Mouse (Mus musculus): ENCODE data around the gene Hoxd10. TPM values are rescaled to one million over a fixed set of nuclear protein-coding genes. Genes with fewer than 3 reads are reported as not detected.
A peak's percentile ranks its signal among the peaks of the same experiment; 100 is the strongest.

Gene Hoxd10
- total and polyA plus RNA-seq, 3 experiments, result not detected

DNA sequence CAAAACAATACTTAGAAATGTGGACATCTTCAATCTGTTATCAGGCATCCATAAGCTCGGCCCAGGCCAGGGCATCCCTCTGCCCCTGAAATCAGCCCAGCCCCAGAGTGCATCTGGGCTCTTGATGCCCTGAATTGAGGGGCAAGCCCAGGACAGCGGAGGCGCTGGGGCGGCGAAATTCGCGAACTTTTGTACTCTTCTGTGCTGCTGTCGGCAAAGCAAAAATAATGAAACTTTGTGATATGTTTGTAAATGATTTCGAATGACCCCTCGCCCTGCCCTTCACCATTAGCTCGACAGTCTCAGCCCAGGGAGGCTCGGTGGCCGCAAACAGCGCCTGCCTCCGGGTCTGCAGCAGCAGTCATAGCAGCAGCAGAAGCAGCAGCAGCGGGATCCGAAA, 33.4 kb downstream of the Hoxd10 start:
- no peaks in the 10 kb centered on the region for H3K27me3 ChIP-seq (replicated peaks)
- TF ChIP-seq TCF12 (IDR thresholded peaks at IDR 0.05; ENCODE audit: low read depth, low read length) (no peak), SMC3 (IDR thresholded peaks at IDR 0.05; ENCODE audit: low read depth, low read length) (no peak), MAX (IDR thresholded peaks at IDR 0.05; ENCODE audit: low read length) (no peak), EP300 (IDR thresholded peaks at IDR 0.05; ENCODE audit: low read length) (no peak), POLR2A (IDR thresholded peaks at IDR 0.05; ENCODE audit: low read depth, low read length) (no peak), ZNF384 (IDR thresholded peaks at IDR 0.05; ENCODE audit: low read depth, low read length) (no peak), CHD2 (IDR thresholded peaks at IDR 0.05; ENCODE audit: low read length) (no peak), POLR2AphosphoS2 (IDR thresholded peaks at IDR 0.05; ENCODE audit: low read depth, low read length) (no peak), PAX5 (IDR thresholded peaks at IDR 0.05; ENCODE audit: low read length) (no peak), NELFE (IDR thresholded peaks at IDR 0.05; ENCODE audit: low read depth, low read length) (no peak), UBTF (IDR thresholded peaks at IDR 0.05; ENCODE audit: low read depth, low read length) (no peak), RCOR1 (conservative IDR thresholded peaks at IDR 0.05; ENCODE audit: low read depth, low read length) (no peak), MAFK (IDR thresholded peaks at IDR 0.05; ENCODE audit: insufficient replicate concordance, low read length) (no peak)
- peak overlapping the region; percentile 56; the same call in 1 of the 2 replicates for H3K27ac ChIP-seq (ENCODE audit: insufficient read depth, low read depth)
- H3K79me2 ChIP-seq (replicated peaks; ENCODE audit: control insufficient read depth, extremely low read depth, insufficient read depth, poor library complexity, severe bottlenecking), result peaks cover 60% of the 10 kb centered on the region
- dilution Hi-C loops (cut with MboI; ENCODE audit: extremely low pct_ligation_motif_present, extremely low pct_unique_long_range_greater_than_20kb, low sequenced_read_pairs) (no loop called here), in situ Hi-C loops (cut with MboI; ENCODE audit: low pct_ligation_motif_present, low pct_unique_long_range_greater_than_20kb, low sequenced_read_pairs) (loop anchor here (10.0 kb wide), 1 partner anchor 330 kb away; no protein-coding TSS in a partner anchor)
- peaks cover 10 to 55% of the 10 kb centered on the region in 2 experiments for H3K4me1 ChIP-seq (ENCODE audit: control insufficient read depth in 1 of 2, insufficient read depth in 2 of 2)
- peaks cover 6% of the 10 kb centered on the region for H3K9me3 ChIP-seq (replicated peaks; ENCODE audit: low read length)
- no peak for DNase-seq (ENCODE audit: extremely low read depth)
- peaks cover 28 to 32% of the 10 kb centered on the region in 2 experiments for H3K36me3 ChIP-seq (replicated peaks in 1 of 2; ENCODE audit: control insufficient read depth in 1 of 2, insufficient read depth in 1 of 2, low read length in 1 of 2)
- peak overlapping the region; percentile 86; the same call in 1 of the 2 replicates for H3K4me2 ChIP-seq (ENCODE audit: insufficient read depth, low read depth, poor library complexity, severe bottlenecking)
- H3K4me3 ChIP-seq (replicated peaks in 1 of 3; ENCODE audit: low read depth in 2 of 3, low read length in 2 of 3, poor library complexity in 1 of 3), result peak overlapping the region; percentile 61 to 96 (median 66)
- peak overlapping the region; percentile 71 for H3K9ac ChIP-seq (ENCODE audit: insufficient read depth, low read depth)

DNA sequence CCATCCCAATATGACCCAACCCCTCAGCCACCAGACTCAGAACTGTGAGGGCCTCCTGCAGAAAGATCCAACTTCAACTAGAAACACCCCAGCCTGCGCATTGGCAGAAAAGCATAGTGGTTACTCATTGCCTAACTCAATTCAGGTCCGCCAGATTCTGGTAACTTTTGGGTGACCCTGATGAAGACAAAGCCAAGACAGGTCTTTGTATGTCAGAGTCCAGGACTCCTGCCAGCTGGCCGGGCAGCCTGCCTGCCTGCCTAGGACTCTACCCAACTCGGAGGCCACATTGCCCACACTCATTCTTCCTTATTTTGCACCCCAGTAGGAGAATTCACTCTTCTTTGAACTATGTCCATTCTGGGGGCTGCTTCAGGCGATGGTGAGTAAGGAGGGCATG, 34.8 kb downstream of the Hoxd10 start, which contains the start of gene Gm28230:
Gene Gm28230, plus strand, starts transcription at position 178 of the 400 bp plus-strand sequence.
- Histone ChIP-seq H3K27me3 (replicated peaks) (no peaks in the 10 kb centered on the region), H3K27ac (ENCODE audit: insufficient read depth, low read depth) (no peak within 1 kb of the TSS), H3K36me3 (replicated peaks in 1 of 2; ENCODE audit: control insufficient read depth in 1 of 2, insufficient read depth in 1 of 2, low read length in 1 of 2) (peaks cover 28 to 32% of the 10 kb centered on the region in 2 experiments), H3K79me2 (replicated peaks; ENCODE audit: control insufficient read depth, extremely low read depth, insufficient read depth, poor library complexity, severe bottlenecking) (peaks cover 65% of the 10 kb centered on the region), H3K9ac (ENCODE audit: insufficient read depth, low read depth) (peak within 1 kb of the TSS; percentile 71), H3K9me3 (replicated peaks; ENCODE audit: low read length) (peaks cover 6% of the 10 kb centered on the region), H3K4me2 (ENCODE audit: insufficient read depth, low read depth, poor library complexity, severe bottlenecking) (peak within 1 kb of the TSS; percentile 86), H3K4me3 (replicated peaks in 1 of 3; ENCODE audit: low read depth in 2 of 3, low read length in 2 of 3, poor library complexity in 1 of 3) (peak within 1 kb of the TSS; percentile 5 to 66 (median 8)), H3K4me1 (ENCODE audit: control insufficient read depth in 1 of 2, insufficient read depth in 2 of 2) (peaks cover 4 to 55% of the 10 kb centered on the region in 2 experiments; a peak in 2 of 4 replicates)
- DNase-seq (ENCODE audit: extremely low read depth), result no peak
- dilution Hi-C loops (cut with MboI; ENCODE audit: extremely low pct_ligation_motif_present, extremely low pct_unique_long_range_greater_than_20kb, low sequenced_read_pairs) (no loop called here), in situ Hi-C loops (cut with MboI; ENCODE audit: low pct_ligation_motif_present, low pct_unique_long_range_greater_than_20kb, low sequenced_read_pairs) (loop anchor here (10.0 kb wide), 1 partner anchor 328 kb away; no protein-coding TSS in a partner anchor)
- TF ChIP-seq MEF2A (IDR thresholded peaks at IDR 0.05; ENCODE audit: borderline replicate concordance, low read depth, low read length) (no peak), PAX5 (IDR thresholded peaks at IDR 0.05; ENCODE audit: low read length) (no peak), POLR2A (IDR thresholded peaks at IDR 0.05; ENCODE audit: low read depth, low read length) (no peak), ZKSCAN1 (IDR thresholded peaks at IDR 0.05; ENCODE audit: borderline replicate concordance, low read depth, low read length) (no peak), RAD21 (IDR thresholded peaks at IDR 0.05; ENCODE audit: low read depth, low read length) (no peak), POLR2AphosphoS2 (IDR thresholded peaks at IDR 0.05; ENCODE audit: low read depth, low read length) (no peak), UBTF (IDR thresholded peaks at IDR 0.05; ENCODE audit: low read depth, low read length) (no peak), SMC3 (IDR thresholded peaks at IDR 0.05; ENCODE audit: low read depth, low read length) (no peak)
